Mouse (Mus musculus): ENCODE results near the gene Olfr119. TPM values are rescaled to one million over a fixed set of nuclear protein-coding genes. Genes with fewer than 3 reads are reported as not detected.
"Not testable (repeated sequence)": the region's sequence is repeated elsewhere in the genome, so short reads cannot be mapped to it uniquely, and the experiment has no call there.

Gene Olfr119
- total RNA-seq (2021) (not detected), polyA plus RNA-seq (2012; rRNA removed) (not detected in 2 replicates)
- long read RNA-seq: 0 reads

- H3K36me3 ChIP-seq (ENCODE audit: control insufficient read depth, insufficient read depth, low read length); DNase-seq; H3K4me3 ChIP-seq; H3K4me1 ChIP-seq (ENCODE audit: control insufficient read depth, insufficient read depth, low read length); H3K27ac ChIP-seq; intact Hi-C loops (cut with DNase I); H3K27me3 ChIP-seq (ENCODE audit: control insufficient read depth, insufficient read depth, low read length); H3K9ac ChIP-seq (ENCODE audit: low read depth, low read length); H3K79me2 ChIP-seq (replicated peaks; ENCODE audit: control insufficient read depth, insufficient read depth, low read length): not testable (repeated sequence)
- 53% methylated on average over 1 of the region's 1 CpGs for WGBS
Observed at GRCm38 (mm10) chr17:37696264-37696663, at the start of gene Olfr119. Gene Olfr119 (plus strand): TSS chr17:37696564.

- WGBS: 28% methylated on average over 1 of the region's 1 CpGs
- intact Hi-C loops (cut with DNase I): no loop called here
- Histone ChIP-seq H3K27me3 (ENCODE audit: control insufficient read depth, insufficient read depth, low read length) (no peaks in the 10 kb centered on the region), H3K27ac (no peak within 1 kb of the TSS), H3K79me2 (replicated peaks; ENCODE audit: control insufficient read depth, insufficient read depth, low read length) (no peaks in the 10 kb centered on the region), H3K36me3 (ENCODE audit: control insufficient read depth, insufficient read depth, low read length) (no peaks in the 10 kb centered on the region), H3K4me1 (ENCODE audit: control insufficient read depth, insufficient read depth, low read length) (no peaks in the 10 kb centered on the region), H3K9ac (ENCODE audit: low read depth, low read length) (no peak within 1 kb of the TSS), H3K4me3 (no peak within 1 kb of the TSS)
- no peak for TF ChIP-seq EP300 (IDR thresholded peaks at IDR 0.05; ENCODE audit: insufficient read depth, low read depth, low read length)
- TF ChIP-seq POLR2A (IDR thresholded peaks at IDR 0.05; ENCODE audit: insufficient read depth, low read depth, low read length): no peak
- TF ChIP-seq CTCF (IDR thresholded peaks at IDR 0.05): no peak
- no peak for DNase-seq
Observed at GRCm38 (mm10) chr17:37663682-37664081, 32.7 kb upstream of the Olfr119 start, which contains the start of gene Olfr117. Gene Olfr117 (minus strand): TSS chr17:37663782.

- DNase-seq: no peak
- H3K79me2 ChIP-seq (replicated peaks; ENCODE audit: control insufficient read depth, insufficient read depth, low read length): no peaks in the 10 kb centered on the region
- TF ChIP-seq POLR2A (IDR thresholded peaks at IDR 0.05; ENCODE audit: insufficient read depth, low read depth, low read length) (no peak), EP300 (IDR thresholded peaks at IDR 0.05; ENCODE audit: insufficient read depth, low read depth, low read length) (no peak), CTCF (IDR thresholded peaks at IDR 0.05) (no peak)
- 48% methylated on average over 2 of the region's 2 CpGs for WGBS
- H3K27me3 ChIP-seq (ENCODE audit: control insufficient read depth, insufficient read depth, low read length): no peaks in the 10 kb centered on the region
- no peak within 1 kb of the TSS for H3K4me3 ChIP-seq
- H3K9ac ChIP-seq (ENCODE audit: low read depth, low read length): no peak within 1 kb of the TSS
- no peaks in the 10 kb centered on the region for H3K36me3 ChIP-seq (ENCODE audit: control insufficient read depth, insufficient read depth, low read length)
- no peak within 1 kb of the TSS for H3K27ac ChIP-seq
- H3K4me1 ChIP-seq (ENCODE audit: control insufficient read depth, insufficient read depth, low read length): no peaks in the 10 kb centered on the region
- intact Hi-C loops (cut with DNase I): no loop called here
Observed at GRCm38 (mm10) chr17:37666688-37667087, 29.7 kb upstream of the Olfr119 start, which contains the start of gene Olfr118. Gene Olfr118 (plus strand): TSS chr17:37666988.

GRCm38 (mm10) chr17:37721508-37721907, 25.1 kb downstream of the Olfr119 start, which contains the start of gene Olfr120:
Gene Olfr120 (plus strand): TSS chr17:37721808.
- H3K36me3 ChIP-seq (ENCODE audit: control insufficient read depth, insufficient read depth, low read length): no peaks in the 10 kb centered on the region
- 46% methylated on average over 1 of the region's 1 CpGs for WGBS
- no peaks in the 10 kb centered on the region for H3K27me3 ChIP-seq (ENCODE audit: control insufficient read depth, insufficient read depth, low read length)
- H3K4me1 ChIP-seq (ENCODE audit: control insufficient read depth, insufficient read depth, low read length): no peaks in the 10 kb centered on the region
- H3K4me3 ChIP-seq: no peak within 1 kb of the TSS
- no peak for DNase-seq
- intact Hi-C loops (cut with DNase I): no loop called here
- no peaks in the 10 kb centered on the region for H3K79me2 ChIP-seq (replicated peaks; ENCODE audit: control insufficient read depth, insufficient read depth, low read length)
- no peak within 1 kb of the TSS for H3K27ac ChIP-seq
- TF ChIP-seq POLR2A (IDR thresholded peaks at IDR 0.05; ENCODE audit: insufficient read depth, low read depth, low read length) (no peak), CTCF (IDR thresholded peaks at IDR 0.05) (no peak), EP300 (IDR thresholded peaks at IDR 0.05; ENCODE audit: insufficient read depth, low read depth, low read length) (no peak)
- no peak within 1 kb of the TSS for H3K9ac ChIP-seq (ENCODE audit: low read depth, low read length)

- intact Hi-C loops (cut with DNase I): no loop called here
- H3K79me2 ChIP-seq (replicated peaks; ENCODE audit: control insufficient read depth, insufficient read depth, low read length): no peaks in the 10 kb centered on the region
- no peak for DNase-seq
- H3K4me1 ChIP-seq (ENCODE audit: control insufficient read depth, insufficient read depth, low read length): no peaks in the 10 kb centered on the region
- H3K4me3 ChIP-seq: no peak overlapping the region
- no peak overlapping the region for H3K9ac ChIP-seq (ENCODE audit: low read depth, low read length)
- H3K27me3 ChIP-seq (ENCODE audit: control insufficient read depth, insufficient read depth, low read length): no peaks in the 10 kb centered on the region
- no peak for TF ChIP-seq POLR2A (IDR thresholded peaks at IDR 0.05; ENCODE audit: insufficient read depth, low read depth, low read length)
- no peak for TF ChIP-seq CTCF (IDR thresholded peaks at IDR 0.05)
- no peak for TF ChIP-seq EP300 (IDR thresholded peaks at IDR 0.05; ENCODE audit: insufficient read depth, low read depth, low read length)
- H3K36me3 ChIP-seq (ENCODE audit: control insufficient read depth, insufficient read depth, low read length): no peaks in the 10 kb centered on the region
- WGBS: 48% methylated on average over 7 of the region's 7 CpGs
- no peak overlapping the region for H3K27ac ChIP-seq
Observed at GRCm38 (mm10) chr17:37738070-37738469, 41.7 kb downstream of the Olfr119 start.

Other genes with a start within 250 kb of the Olfr119 start
- gene Olfr109, start 237.6 kb upstream of the Olfr119 start, total RNA-seq (2021): not detected
- not detected in 2 replicates for gene Olfr109, start 237.6 kb upstream of the Olfr119 start, polyA plus RNA-seq (2012; rRNA removed)
- gene H2-M2, start 213.0 kb upstream of the Olfr119 start, total RNA-seq (2021): not detected
- 0.10 TPM in 1 of 2 replicates, not detected in the other for gene H2-M2, start 213.0 kb upstream of the Olfr119 start, polyA plus RNA-seq (2012; rRNA removed)
- gene Olfr110, start 204.1 kb upstream of the Olfr119 start, total RNA-seq (2021): not detected
- gene Olfr110, start 204.1 kb upstream of the Olfr119 start, polyA plus RNA-seq (2012; rRNA removed): not detected in 2 replicates
- not detected for gene Olfr111, start 188.5 kb upstream of the Olfr119 start, total RNA-seq (2021)
- gene Olfr111, start 188.5 kb upstream of the Olfr119 start, polyA plus RNA-seq (2012; rRNA removed): 0.12 TPM in 1 of 2 replicates, not detected in the other
- gene Olfr112, start 127.1 kb upstream of the Olfr119 start, total RNA-seq (2021): not detected
- not detected in 2 replicates for gene Olfr112, start 127.1 kb upstream of the Olfr119 start, polyA plus RNA-seq (2012; rRNA removed)
- gene Olfr113, start 118.9 kb upstream of the Olfr119 start, total RNA-seq (2021): not detected
- gene Olfr113, start 118.9 kb upstream of the Olfr119 start, polyA plus RNA-seq (2012; rRNA removed): not detected in 2 replicates
- gene Olfr114, start 103.8 kb upstream of the Olfr119 start, total RNA-seq (2021): not detected
- not detected in 2 replicates for gene Olfr114, start 103.8 kb upstream of the Olfr119 start, polyA plus RNA-seq (2012; rRNA removed)
- not detected for gene Olfr115, start 69.5 kb upstream of the Olfr119 start, total RNA-seq (2021)
- not detected in 2 replicates for gene Olfr115, start 69.5 kb upstream of the Olfr119 start, polyA plus RNA-seq (2012; rRNA removed)
- gene Olfr116, start 69.4 kb upstream of the Olfr119 start, total RNA-seq (2021): not detected
- not detected in 2 replicates for gene Olfr116, start 69.4 kb upstream of the Olfr119 start, polyA plus RNA-seq (2012; rRNA removed)
- not detected for gene Olfr117, start 32.8 kb upstream of the Olfr119 start, total RNA-seq (2021)
- gene Olfr117, start 32.8 kb upstream of the Olfr119 start, polyA plus RNA-seq (2012; rRNA removed): not detected in 2 replicates
- not detected for gene Olfr118, start 29.6 kb upstream of the Olfr119 start, total RNA-seq (2021)
- not detected in 2 replicates for gene Olfr118, start 29.6 kb upstream of the Olfr119 start, polyA plus RNA-seq (2012; rRNA removed)
- not detected for gene Olfr120, start 25.2 kb downstream of the Olfr119 start, total RNA-seq (2021)
- gene Olfr120, start 25.2 kb downstream of the Olfr119 start, polyA plus RNA-seq (2012; rRNA removed): not detected in 2 replicates
- not detected for gene Olfr121, start 52.3 kb downstream of the Olfr119 start, total RNA-seq (2021)
- not detected in 2 replicates for gene Olfr121, start 52.3 kb downstream of the Olfr119 start, polyA plus RNA-seq (2012; rRNA removed)
- not detected for gene Olfr122, start 72.0 kb downstream of the Olfr119 start, total RNA-seq (2021)
- not detected in 2 replicates for gene Olfr122, start 72.0 kb downstream of the Olfr119 start, polyA plus RNA-seq (2012; rRNA removed)
- gene Olfr123, start 97.0 kb downstream of the Olfr119 start, total RNA-seq (2021): not detected
- not detected in 2 replicates for gene Olfr123, start 97.0 kb downstream of the Olfr119 start, polyA plus RNA-seq (2012; rRNA removed)
- not detected for gene Olfr124, start 103.3 kb downstream of the Olfr119 start, total RNA-seq (2021)
- gene Olfr124, start 103.3 kb downstream of the Olfr119 start, polyA plus RNA-seq (2012; rRNA removed): not detected in 2 replicates
- gene Olfr125, start 136.4 kb downstream of the Olfr119 start, total RNA-seq (2021): not detected
- not detected in 2 replicates for gene Olfr125, start 136.4 kb downstream of the Olfr119 start, polyA plus RNA-seq (2012; rRNA removed)
- gene Olfr126, start 150.9 kb downstream of the Olfr119 start, total RNA-seq (2021): not detected
- gene Olfr126, start 150.9 kb downstream of the Olfr119 start, polyA plus RNA-seq (2012; rRNA removed): not detected in 2 replicates
- not detected for gene Olfr127, start 203.9 kb downstream of the Olfr119 start, total RNA-seq (2021)
- gene Olfr127, start 203.9 kb downstream of the Olfr119 start, polyA plus RNA-seq (2012; rRNA removed): not detected in 2 replicates
- gene Olfr128, start 224.0 kb downstream of the Olfr119 start, total RNA-seq (2021): not detected
- gene Olfr128, start 224.0 kb downstream of the Olfr119 start, polyA plus RNA-seq (2012; rRNA removed): not detected in 2 replicates

Measured in heart, adult 2 months (tissue).